In genomic region chr2:38643625-38644427, GRCm38 (mm10) we compare ENCODE assay signal across 8 mouse cellular contexts. TPM values are rescaled to one million over a fixed set of nuclear protein-coding genes. Genes with fewer than 3 reads are reported as not detected.
DNase-seq lines count a peak whose midpoint lies in the region; ATAC-seq lines count a peak whose summit lies in the region.

Gene Psmb7, minus strand, starts transcription at chr2:38644087.

- peak; percentile 95 for ATAC-seq in CD4-positive, CD25-positive, alpha-beta regulatory T cell, adult 4 months
- peak; percentile 62; the same call in 1 of the 2 replicates for ATAC-seq in heart, embryonic 14.5 days (ENCODE audit: insufficient number of reproducible peaks, insufficient read depth, low FRiP score, low read depth)
- ATAC-seq in liver, embryonic 13.5 days (ENCODE audit: low read depth): peak; percentile 87
- peak; percentile 89 for ATAC-seq in stomach, embryonic 16.5 days (ENCODE audit: insufficient read depth, low FRiP score)

- peak within 1 kb of the TSS; percentile 76 to 83 for H3K4me3 ChIP-seq in heart, embryonic 14.5 days (ENCODE audit: control insufficient read depth in 1 of 2, insufficient read depth in 1 of 2, low read depth in 1 of 2, low read length in 2 of 2)
- H3K4me3 ChIP-seq in liver, embryonic 13.5 days (replicated peaks): peak within 1 kb of the TSS; percentile 84
- H3K4me3 ChIP-seq in stomach, embryonic 16.5 days (replicated peaks; ENCODE audit: low read length): peak within 1 kb of the TSS; percentile 82

- WGBS in heart, embryonic 14.5 days: 2% methylated on average over 52 of the region's 52 CpGs
- 2% methylated on average over 52 of the region's 52 CpGs for WGBS in liver, embryonic 13.5 days (ENCODE audit: insufficient replicate concordance)
- 2% methylated on average over 52 of the region's 52 CpGs for WGBS in stomach, embryonic 16.5 days

- H3K36me3 ChIP-seq in heart, embryonic 14.5 days (ENCODE audit: control insufficient read depth, insufficient read depth, low read length): peaks cover 34% of the 10 kb centered on the region
- peaks cover 30% of the 10 kb centered on the region for H3K36me3 ChIP-seq in liver, embryonic 13.5 days
- H3K36me3 ChIP-seq in stomach, embryonic 16.5 days (ENCODE audit: control insufficient read depth, insufficient read depth, low read length): peaks cover 18% of the 10 kb centered on the region; the same call in 1 of the 2 replicates

- H3K27ac ChIP-seq in heart, embryonic 14.5 days (replicated peaks in 1 of 2; ENCODE audit: control insufficient read depth in 1 of 2, insufficient read depth in 1 of 2, low read depth in 2 of 2, low read length in 2 of 2): peak within 1 kb of the TSS; percentile 6 to 45; a peak in 2 of 4 replicates
- peak within 1 kb of the TSS; percentile 67 for H3K27ac ChIP-seq in liver, embryonic 13.5 days
- H3K27ac ChIP-seq in stomach, embryonic 16.5 days (ENCODE audit: low read length): 0 out of 2 replicates have a peak within 1 kb of the TSS, but pooled peaks have one; percentile 39

- H3K4me1 ChIP-seq in heart, embryonic 14.5 days (ENCODE audit: control insufficient read depth in 2 of 2, insufficient read depth in 2 of 2, low read length in 2 of 2): peaks cover 3 to 11% of the 10 kb centered on the region in 2 experiments
- peaks cover 20% of the 10 kb centered on the region for H3K4me1 ChIP-seq in liver, embryonic 13.5 days (replicated peaks)
- peaks cover 9% of the 10 kb centered on the region; the same call in 1 of the 2 replicates for H3K4me1 ChIP-seq in stomach, embryonic 16.5 days (ENCODE audit: control insufficient read depth, insufficient read depth, low read length)

- H3K4me2 ChIP-seq in heart, embryonic 14.5 days (ENCODE audit: low read length): peak within 1 kb of the TSS; percentile 97
- H3K4me2 ChIP-seq in liver, embryonic 13.5 days: peak within 1 kb of the TSS; percentile 80
- H3K4me2 ChIP-seq in stomach, embryonic 16.5 days (ENCODE audit: low read depth, low read length): peak within 1 kb of the TSS; percentile 75

- H3K9ac ChIP-seq in heart, embryonic 14.5 days (ENCODE audit: low read length): peak within 1 kb of the TSS; percentile 92
- H3K9ac ChIP-seq in liver, embryonic 13.5 days: peak within 1 kb of the TSS; percentile 87
- H3K9ac ChIP-seq in stomach, embryonic 16.5 days (ENCODE audit: low read length): peak within 1 kb of the TSS; percentile 85

- no peaks in the 10 kb centered on the region for H3K9me3 ChIP-seq in heart, embryonic 14.5 days (ENCODE audit: control insufficient read depth, low read length)
- no peaks in the 10 kb centered on the region for H3K9me3 ChIP-seq in liver, embryonic 13.5 days (replicated peaks)
- H3K9me3 ChIP-seq in stomach, embryonic 16.5 days (replicated peaks; ENCODE audit: control insufficient read depth, low read length): no peaks in the 10 kb centered on the region

- no peaks in the 10 kb centered on the region for H3K27me3 ChIP-seq in heart, embryonic 14.5 days (ENCODE audit: control insufficient read depth, insufficient read depth, low read length)
- H3K27me3 ChIP-seq in liver, embryonic 13.5 days: no peaks in the 10 kb centered on the region
- no peaks in the 10 kb centered on the region for H3K27me3 ChIP-seq in stomach, embryonic 16.5 days (ENCODE audit: control insufficient read depth, insufficient read depth, low read length)

- peak; percentile 90 for DNase-seq in c-Kit-negative CD71-positive TER-119-positive erythroid progenitor cells, embryonic 14.5 days (ENCODE audit: low read depth, low spot score)
- DNase-seq in fibroblast of lung, adult 2 months (ENCODE audit: low read depth): peak; percentile 85
- DNase-seq in kidney, postnatal 14 days: peak; percentile 93
- DNase-seq in liver, embryonic 13.5 days: peak; percentile 87
- peak; percentile 91 for DNase-seq in neural tube, embryonic 10.5 days (ENCODE audit: extremely low spot score, low spot score)

RNA-seq across cellular contexts. Expression of gene Psmb7, which starts in this region (rescaled TPM):
- 10 to 100 TPM; 87.0 to 95.3 TPM for polyA plus RNA-seq in CD4-positive, CD25-positive, alpha-beta regulatory T cell, adult 4 months (2017; shearing (Covaris generic))
- polyA plus RNA-seq in heart, embryonic 14.5 days (2014; fragmentation: Nextera tagmentation; extraction: Ambion mirVana): 224 and 235 TPM in 2 replicates
- polyA plus RNA-seq in liver, embryonic 13.5 days (2015; fragmentation: Nextera tagmentation; extraction: Ambion mirVana): 213 and 227 TPM in 2 replicates
- 211 and 213 TPM in 2 replicates for polyA plus RNA-seq in stomach, embryonic 16.5 days (2015; fragmentation: Nextera tagmentation; extraction: Ambion mirVana)

Comparison
In these comparisons a context has a peak if more than half of its experiments do, and no peak if none do; other contexts are left out.
1. Peak in every context shown above with its lines: DNase-seq, ATAC-seq, H3K4me3 ChIP-seq and H3K27ac ChIP-seq.